Mouse (Mus musculus) Patski (cell line): Measurements from ENCODE around the gene Nr1d1. TPM values are rescaled to one million over a fixed set of nuclear protein-coding genes. Genes with fewer than 3 reads are reported as not detected.

Experiments used
- ATAC-seq: fragments of 100-300 bp; one replicate; pipeline ENCODE4 v1.8.0; 2021
- CTCF ChIA-PET: fragments of 350-600 bp; sonication (Branson Sonifier 250); formaldehyde crosslinking; loops from one replicate; lab custom pipeline; 2022; ENCODE audit warnings: inconsistent platforms; lab: Charles Lee
- POLR2A ChIA-PET: fragments of 350-600 bp; sonication (Branson Sonifier 250); formaldehyde crosslinking; loops from one replicate; lab custom pipeline; 2022; ENCODE audit warnings: antibody characterized with exemption, inconsistent platforms; lab: Charles Lee
- DNase-seq: peaks from one replicate; pipeline ENCODE4 v3.0.0-alpha.2; 2011; ENCODE audit warnings: low read depth, low spot score
- H3K27me3 ChIP-seq: fragments of 371-371 bp; one replicate; pipeline ENCODE4 v1.5.1; 2021
- CTCF ChIP-seq: fragments of 100-300 bp; IDR thresholded peaks from one replicate; pipeline ENCODE4 v1.5.1; 2021
- in situ Hi-C: fragments of 300-500 bp; cut with MboI; formaldehyde crosslinking; loops from 3 replicates; pipeline ENCODE4 v1.11.1; 2018; ENCODE audit warnings: low pct_unique_long_range_greater_than_20kb, mixed read lengths
- polyA plus RNA-seq: library from polyadenylated mRNA; unstranded; gene quantifications from one replicate; pipeline ENCODE4 v1.2.3, GENCODE M21; 2021

Nr1d1 gene
- polyA plus RNA-seq, 1 experiment from 2014 or later, result 37.2 TPM

- POLR2A ChIA-PET, result interaction anchor here (0.6 to 6.9 kb wide), 2 partner anchors 11 to 54 kb away, joined by 3 to 48 read pairs; partner anchors contain the start of gene Nr1d1
- no peak for TF ChIP-seq CTCF
- DNase-seq, result no peak
- ATAC-seq, result no peak
- in situ Hi-C loops, result no loop called here
- CTCF ChIA-PET, result no interaction called here
- H3K27me3 ChIP-seq, result no peaks in the 10 kb centered on the region
These were observed 9.0 kb upstream of the Nr1d1 start for GRCm38 (mm10) chr11:98784139-98784538.

- in situ Hi-C loops, result no loop called here
- ChIA-PET CTCF (no interaction called here), POLR2A (interaction anchor here (0.6 to 6.9 kb wide), 2 partner anchors 10 to 53 kb away, joined by 3 to 48 read pairs; partner anchors contain the start of gene Nr1d1)
- no peaks in the 10 kb centered on the region for H3K27me3 ChIP-seq
- ATAC-seq, result peak; percentile 40
- no peak for TF ChIP-seq CTCF
- DNase-seq, result no peak
These were observed 8.1 kb upstream of the Nr1d1 start for GRCm38 (mm10) chr11:98783236-98783696.

- POLR2A ChIA-PET, result no interaction called here
- DNase-seq, result no peak
- CTCF ChIA-PET, result no interaction called here
- TF ChIP-seq CTCF, result no peak
- ATAC-seq, result no peak
- in situ Hi-C loops, result no loop called here
- no peaks in the 10 kb centered on the region for H3K27me3 ChIP-seq
These were observed 7.6 kb upstream of the Nr1d1 start for GRCm38 (mm10) chr11:98782651-98783235.

- H3K27me3 ChIP-seq, result no peaks in the 10 kb centered on the region
- DNase-seq (no peak), ATAC-seq (no peak)
- TF ChIP-seq CTCF, result no peak
- in situ Hi-C loops, result no loop called here
- ChIA-PET CTCF (no interaction called here), POLR2A (interaction anchor here (0.5 kb wide), 1 partner anchor 45 kb away, joined by 3 read pairs; no protein-coding TSS in a partner anchor)
These were observed 6.8 kb upstream of the Nr1d1 start for GRCm38 (mm10) chr11:98781851-98782512.

- CTCF ChIA-PET, result interaction anchor here (3.0 to 7.3 kb wide), 2 partner anchors 9 to 68 kb away, joined by 7 to 74 read pairs; no protein-coding TSS in a partner anchor
- ATAC-seq (no peak), DNase-seq (no peak)
- no peaks in the 10 kb centered on the region for H3K27me3 ChIP-seq
- TF ChIP-seq CTCF, result no peak
- in situ Hi-C loops, result no loop called here
- POLR2A ChIA-PET, result no interaction called here
These were observed 2.8 kb upstream of the Nr1d1 start for GRCm38 (mm10) chr11:98777888-98778287.

GRCm38 (mm10) chr11:98776843-98777590 lies 1.9 kb upstream of the Nr1d1 start:
- ChIA-PET POLR2A (interaction anchor here (0.7 kb wide), 1 partner anchor 10 kb away, joined by 6 read pairs; no protein-coding TSS in a partner anchor), CTCF (interaction anchor here (0.8 to 7.3 kb wide), 3 partner anchors 10 to 77 kb away, joined by 4 to 74 read pairs (median 7); no protein-coding TSS in a partner anchor)
- in situ Hi-C loops, result no loop called here
- DNase-seq (no peak), ATAC-seq (no peak)
- TF ChIP-seq CTCF, result no peak
- no peaks in the 10 kb centered on the region for H3K27me3 ChIP-seq

GRCm38 (mm10) chr11:98776052-98776764 lies 1.1 kb upstream of the Nr1d1 start:
- no peak for TF ChIP-seq CTCF
- ATAC-seq (no peak), DNase-seq (no peak)
- in situ Hi-C loops, result no loop called here
- ChIA-PET CTCF (interaction anchor here (0.7 to 7.3 kb wide), 4 partner anchors 11 to 76 kb away, joined by 3 to 74 read pairs (median 6); no protein-coding TSS in a partner anchor), POLR2A (interaction anchor here (0.7 to 5.1 kb wide), 5 partner anchors 10 to 44 kb away, joined by 3 to 48 read pairs (median 5); partner anchors contain the start of genes Msl1 and Thra)
- no peaks in the 10 kb centered on the region for H3K27me3 ChIP-seq

GRCm38 (mm10) chr11:98775348-98776051 lies 367 bp upstream of the Nr1d1 start:
- ChIA-PET POLR2A (interaction anchor here (0.8 to 5.1 kb wide), 5 partner anchors 11 to 67 kb away, joined by 3 to 48 read pairs (median 4); partner anchors contain the start of genes Msl1 and Thra), CTCF (interaction anchor here (0.7 to 7.3 kb wide), 3 partner anchors 12 to 66 kb away, joined by 3 to 74 read pairs (median 7); no protein-coding TSS in a partner anchor)
- H3K27me3 ChIP-seq, result no peaks in the 10 kb centered on the region
- DNase-seq, result no peak
- no peak for TF ChIP-seq CTCF
- ATAC-seq, result peak; percentile 42
- in situ Hi-C loops, result no loop called here
